Mouse (Mus musculus) gastrocnemius, adult 8-10 months (tissue): Measurements from ENCODE around the gene Dlx1. TPM values are rescaled to one million over a fixed set of nuclear protein-coding genes. Genes with fewer than 3 reads are reported as not detected.

Experiments
- DNase-seq, 2 experiments: peaks; one replicate each; pipeline ENCODE4 v3.0.0; 2022; ENCODE audit warnings: low spot score in 2 of 2
- total RNA-seq, 4 experiments: library from RNA; stranded (reverse); gene quantifications; 2 replicates each; pipeline ENCODE4 v1.2.4; 2022

Dlx1 gene
- under 1 TPM in 1 of 4 experiments, not detected in 3; 0.12 TPM for total RNA-seq

- no peak for DNase-seq
Observed at GRCm38 (mm10) chr2:71528014-71528713, at the start of gene Dlx1. Dlx1 (plus strand) TSS chr2:71528113.

- DNase-seq, result no peak
Observed at GRCm38 (mm10) chr2:71479917-71480316, 48.0 kb upstream of the Dlx1 start.

GRCm38 (mm10) chr2:71481825-71482224 is 46.1 kb upstream of the Dlx1 start:
- no peak for DNase-seq

GRCm38 (mm10) chr2:71483046-71483716 is 44.7 kb upstream of the Dlx1 start:
- DNase-seq, result no peak

- no peak for DNase-seq
Observed at GRCm38 (mm10) chr2:71483717-71484066, 44.2 kb upstream of the Dlx1 start.

- no peak for DNase-seq
Observed at GRCm38 (mm10) chr2:71491295-71491694, 36.6 kb upstream of the Dlx1 start.

GRCm38 (mm10) chr2:71493161-71493683 is 34.7 kb upstream of the Dlx1 start:
- DNase-seq, result no peak

GRCm38 (mm10) chr2:71494503-71494902 is 33.4 kb upstream of the Dlx1 start:
- DNase-seq, result no peak

- no peak for DNase-seq
Observed at GRCm38 (mm10) chr2:71494971-71495370, 32.9 kb upstream of the Dlx1 start.

- DNase-seq, result no peak
Observed at GRCm38 (mm10) chr2:71497175-71497574, 30.7 kb upstream of the Dlx1 start.

GRCm38 (mm10) chr2:71499276-71500230 is 28.4 kb upstream of the Dlx1 start:
- DNase-seq, result no peak

- no peak for DNase-seq
Observed at GRCm38 (mm10) chr2:71504852-71505251, 23.1 kb upstream of the Dlx1 start.

GRCm38 (mm10) chr2:71511209-71511608 is 16.7 kb upstream of the Dlx1 start:
- DNase-seq, result no peak

- no peak for DNase-seq
Observed at GRCm38 (mm10) chr2:71512326-71512725, 15.6 kb upstream of the Dlx1 start.

GRCm38 (mm10) chr2:71516995-71517394 is 10.9 kb upstream of the Dlx1 start:
- DNase-seq, result no peak

- no peak for DNase-seq
Observed at GRCm38 (mm10) chr2:71517466-71518099, 10.3 kb upstream of the Dlx1 start.

- no peak for DNase-seq
Observed at GRCm38 (mm10) chr2:71522871-71523270, 5.0 kb upstream of the Dlx1 start.

GRCm38 (mm10) chr2:71523431-71523830 is 4.5 kb upstream of the Dlx1 start:
- no peak for DNase-seq

- DNase-seq, result no peak
Observed at GRCm38 (mm10) chr2:71524763-71525162, 3.1 kb upstream of the Dlx1 start.

GRCm38 (mm10) chr2:71526595-71527322 is 1.2 kb upstream of the Dlx1 start:
- DNase-seq, result no peak
